Comparison of ENCODE assay signal across 10 mouse cellular contexts in the genomic region with DNA sequence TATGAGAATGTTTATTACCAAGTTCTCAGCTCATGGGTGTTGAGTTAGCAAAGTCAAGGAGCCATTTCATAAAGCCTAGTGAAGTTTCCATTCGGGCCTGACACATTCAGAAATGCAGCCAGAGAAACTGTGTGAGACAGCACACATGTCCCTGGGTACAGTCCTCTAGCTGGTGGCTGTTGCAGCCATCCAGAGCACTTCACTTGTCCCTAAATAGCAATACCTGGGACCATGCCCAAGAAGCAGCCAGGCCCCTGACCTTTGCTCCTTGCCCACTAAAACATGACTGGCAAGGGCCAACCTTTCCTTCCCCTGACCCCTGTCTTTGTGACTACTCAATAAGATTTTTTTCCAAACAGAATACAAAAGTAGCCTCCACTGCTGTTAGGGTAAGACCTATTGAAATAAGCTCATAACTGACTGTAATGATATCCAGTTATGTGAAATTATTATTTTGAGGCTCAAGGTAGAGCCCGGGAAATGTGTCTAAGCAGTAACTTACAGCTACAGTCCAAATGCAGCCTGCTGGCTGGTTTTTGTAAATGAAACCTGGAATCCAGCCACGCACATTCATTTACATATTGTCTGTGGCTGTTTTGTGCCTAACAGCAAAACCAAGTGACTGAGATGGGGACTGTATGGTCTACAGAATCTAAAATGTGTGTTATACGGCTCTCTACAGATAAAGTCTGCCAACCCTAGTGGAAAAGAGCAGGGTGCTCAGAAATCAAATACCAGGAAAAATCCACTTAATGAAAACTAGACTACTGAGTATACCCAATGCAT.
DNase-seq lines count a peak whose midpoint lies in the region; ATAC-seq and TF ChIP-seq lines count a peak whose summit lies in the region.
"Had no signal": no experiment of that assay in that cellular context is flagged by ENCODE, and none has a peak within 500 bp of the region (broad histone marks: within the 10 kb centered on the region; RNA-seq: fewer than 3 reads in every experiment).

No protein-coding gene starts in this region.

- ATAC-seq in kidney, embryonic 15.5 days (replicated peaks; ENCODE audit: low FRiP score): no peak
- ATAC-seq in megakaryocyte-erythroid progenitor cell, adult 5-6 weeks (replicated peaks; ENCODE audit: low FRiP score, low TSS enrichment, poor library complexity, severe bottlenecking): no peak
- ATAC-seq in intestine, embryonic 15.5 days: no peak

- intact Hi-C loops in heart, adult 2 months (cut with DNase I): loop anchor here (5.0 kb wide), 1 partner anchor 48 kb away; no protein-coding TSS in a partner anchor
- intact Hi-C loops in heart, postnatal 25 days (cut with DNase I): no loop called here

- WGBS in heart, adult 2 months: 62% methylated on average over 4 of the region's 4 CpGs
- WGBS in kidney, embryonic 15.5 days: 75% methylated on average over 4 of the region's 4 CpGs
- 72% methylated on average over 4 of the region's 4 CpGs for WGBS in intestine, embryonic 15.5 days

- no peak for TF ChIP-seq CTCF in heart, adult 2 months (IDR thresholded peaks at IDR 0.05)

- H3K79me2 ChIP-seq in heart, adult 2 months (replicated peaks; ENCODE audit: control insufficient read depth, insufficient read depth, low read length): peaks cover 4% of the 10 kb centered on the region; the same call in 1 of the 2 replicates

- no peak overlapping the region for H3K4me2 ChIP-seq in kidney, embryonic 15.5 days
- H3K4me2 ChIP-seq in intestine, embryonic 15.5 days (replicated peaks): no peak overlapping the region
- H3K4me2 ChIP-seq: embryonic facial prominence, embryonic 12.5 days had no signal

- peak; percentile 65; the same call in 1 of the 2 replicates for TF ChIP-seq EP300 in heart, adult 2 months (IDR thresholded peaks at IDR 0.05; ENCODE audit: insufficient read depth, low read depth, low read length)

- peak in 1 of 2 experiments; percentile 59 for DNase-seq in heart, adult 2 months
- DNase-seq in heart, postnatal 25 days (ENCODE audit: low spot score): no peak
- DNase-seq in right cerebral cortex, postnatal 10 days (ENCODE audit: low spot score in 2 of 2): peak; percentile 65 to 76
- no peak for DNase-seq in right cerebral cortex, postnatal 14 days
- no peak for DNase-seq in layer of hippocampus, postnatal 14 days (ENCODE audit: low spot score in 2 of 2)
- DNase-seq: lung, postnatal 4 days had no signal

- no peaks in the 10 kb centered on the region for H3K27me3 ChIP-seq in heart, adult 2 months (ENCODE audit: control insufficient read depth, insufficient read depth, low read length)
- no peaks in the 10 kb centered on the region for H3K27me3 ChIP-seq in kidney, embryonic 15.5 days
- no peaks in the 10 kb centered on the region for H3K27me3 ChIP-seq in intestine, embryonic 15.5 days (replicated peaks)
- H3K27me3 ChIP-seq: embryonic facial prominence, embryonic 12.5 days had no signal

- H3K4me1 ChIP-seq in heart, adult 2 months (ENCODE audit: control insufficient read depth, insufficient read depth, low read length): peaks cover 15% of the 10 kb centered on the region
- peaks cover 61% of the 10 kb centered on the region for H3K4me1 ChIP-seq in kidney, embryonic 15.5 days
- H3K4me1 ChIP-seq in intestine, embryonic 15.5 days (replicated peaks): peaks cover 19% of the 10 kb centered on the region; the same call in 1 of the 2 replicates

- no peaks in the 10 kb centered on the region for H3K9me3 ChIP-seq in kidney, embryonic 15.5 days (replicated peaks)
- no peaks in the 10 kb centered on the region for H3K9me3 ChIP-seq in intestine, embryonic 15.5 days
- H3K9me3 ChIP-seq: embryonic facial prominence, embryonic 12.5 days had no signal

- peaks cover 8% of the 10 kb centered on the region for H3K36me3 ChIP-seq in heart, adult 2 months (ENCODE audit: control insufficient read depth, insufficient read depth, low read length)
- H3K36me3 ChIP-seq in kidney, embryonic 15.5 days: peaks cover 4% of the 10 kb centered on the region; the same call in 1 of the 2 replicates
- no peaks in the 10 kb centered on the region for H3K36me3 ChIP-seq in intestine, embryonic 15.5 days

- H3K4me3 ChIP-seq in heart, adult 2 months: no peak overlapping the region
- no peak overlapping the region for H3K4me3 ChIP-seq in kidney, embryonic 15.5 days (replicated peaks)
- H3K4me3 ChIP-seq in intestine, embryonic 15.5 days (replicated peaks): no peak overlapping the region
- H3K4me3 ChIP-seq: embryonic facial prominence, embryonic 12.5 days had no signal

- TF ChIP-seq POLR2A in heart, adult 2 months (IDR thresholded peaks at IDR 0.05; ENCODE audit: insufficient read depth, low read depth, low read length): no peak

- H3K27ac ChIP-seq in heart, adult 2 months: peak overlapping the region; percentile 74
- H3K27ac ChIP-seq in kidney, embryonic 15.5 days: 0 out of 2 replicates have a peak overlapping the region, but pooled peaks have one; percentile 4
- no peak overlapping the region for H3K27ac ChIP-seq in intestine, embryonic 15.5 days

- no peak overlapping the region for H3K9ac ChIP-seq in heart, adult 2 months (ENCODE audit: low read depth, low read length)
- no peak overlapping the region for H3K9ac ChIP-seq in kidney, embryonic 15.5 days
- no peak overlapping the region for H3K9ac ChIP-seq in intestine, embryonic 15.5 days
- H3K9ac ChIP-seq: embryonic facial prominence, embryonic 12.5 days had no signal

Comparison
In these comparisons a context has a peak if more than half of its experiments do, and no peak if none do; other contexts are left out.
1. DNase-seq: peak in right cerebral cortex, postnatal 10 days (2 of 2); none in heart, postnatal 25 days (single experiment), right cerebral cortex, postnatal 14 days (single experiment) and layer of hippocampus, postnatal 14 days (0 of 2).